Mouse (Mus musculus): Measurements from ENCODE around the gene Dlgap4.

DNA sequence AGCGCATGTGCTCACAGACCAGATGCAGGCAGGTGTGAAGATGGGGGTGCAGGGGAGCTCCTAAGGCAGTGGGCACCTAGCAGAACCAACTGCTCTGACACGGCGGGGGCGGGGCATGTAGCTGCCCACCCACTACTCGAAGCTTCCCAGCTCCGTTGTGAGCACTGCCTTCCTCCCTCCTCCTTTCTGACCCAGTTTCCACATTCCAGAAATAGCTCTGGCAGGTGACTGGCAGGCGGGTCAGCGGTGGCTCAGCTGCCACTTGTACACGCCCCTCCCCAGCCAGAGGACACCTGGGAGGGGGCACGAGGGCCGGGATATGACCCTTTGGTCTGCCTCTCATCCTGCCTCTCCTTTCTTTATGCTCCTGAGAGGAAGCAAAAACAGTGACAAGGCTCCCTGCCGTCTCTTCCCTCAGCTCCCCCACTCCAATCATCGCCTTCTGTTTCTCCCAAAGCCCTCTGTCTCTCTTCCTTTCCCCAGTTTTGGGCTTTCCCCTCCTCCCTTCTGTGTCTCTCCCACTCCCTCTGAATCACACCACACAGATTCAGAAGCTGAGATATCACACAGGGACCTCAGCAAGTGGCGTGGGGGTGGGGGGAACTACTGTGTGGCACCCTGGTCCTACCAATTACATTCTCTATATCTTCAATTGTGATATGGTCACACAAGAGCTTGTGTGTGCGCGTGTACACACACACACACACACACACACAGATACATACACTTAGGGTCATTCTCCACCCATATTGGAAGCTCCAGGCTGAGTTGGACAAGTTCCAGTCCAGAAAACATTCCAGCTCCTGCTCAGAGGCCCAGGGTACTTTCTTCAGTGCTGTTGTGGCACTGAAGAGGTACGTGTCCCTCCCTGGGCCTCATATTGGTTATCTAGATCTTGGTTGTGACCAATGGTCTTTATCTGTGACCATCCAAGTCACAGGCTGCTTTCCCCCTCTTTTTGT lies 104.1 kb downstream of the Dlgap4 start:
- TF ChIP-seq POLR2A (IDR thresholded peaks at IDR 0.05; ENCODE audit: control insufficient read depth in 1 of 2, insufficient read depth in 1 of 2, low read depth in 1 of 2, low read length in 2 of 2, poor library complexity in 1 of 2) (no peak), CTCF (IDR thresholded peaks at IDR 0.05 in 2 of 3, conservative IDR thresholded peaks at IDR 0.05 in 1 of 3; ENCODE audit: control insufficient read depth in 1 of 3, insufficient read depth in 1 of 3, low read depth in 2 of 3, low read length in 3 of 3, poor library complexity in 1 of 3, severe bottlenecking in 1 of 3) (no peak), POLR2AphosphoS2 (IDR thresholded peaks at IDR 0.05; ENCODE audit: low read length) (no peak), ZKSCAN1 (IDR thresholded peaks at IDR 0.05; ENCODE audit: low read depth, low read length) (no peak), ZC3H11A (IDR thresholded peaks at IDR 0.05; ENCODE audit: low read depth, low read length) (no peak), MAX (IDR thresholded peaks at IDR 0.05; ENCODE audit: low read length) (no peak), MAFK (IDR thresholded peaks at IDR 0.05; ENCODE audit: borderline replicate concordance, low read depth, low read length) (no peak), KAT2A (conservative IDR thresholded peaks at IDR 0.05; ENCODE audit: low read depth, low read length) (no peak), ELF1 (IDR thresholded peaks at IDR 0.05; ENCODE audit: low read depth, low read length) (no peak), SMC3 (IDR thresholded peaks at IDR 0.05; ENCODE audit: low read depth, low read length) (no peak), MXI1 (IDR thresholded peaks at IDR 0.05; ENCODE audit: low read depth, low read length) (no peak), EP300 (IDR thresholded peaks at IDR 0.05; ENCODE audit: low read depth in 1 of 2, low read length in 2 of 2) (no peak)
